Mouse (Mus musculus) forebrain, embryonic 11.5 days (tissue): ENCODE results near the gene Mrpl14. TPM values are rescaled to one million over a fixed set of nuclear protein-coding genes. Genes with fewer than 3 reads are reported as not detected.

Experiments
- ATAC-seq: fragments of 200-750 bp; cut with Nextera tagmentation; replicated peaks from 2 replicates; pipeline ENCODE4 v1.8.0; 2017; ENCODE audit warnings: moderate TSS enrichment; ENCODE audit not compliant: low FRiP score
- DNase-seq: peaks from one replicate; pipeline ENCODE4 v3.0.0-alpha.2; 2017; ENCODE audit warnings: low spot score
- H3K27ac ChIP-seq: fragments of 300-500 bp; sonication (generic); 2 replicates; pipeline ENCODE4 v1.5.1; 2014; ENCODE audit warnings: low read depth, low read length
- H3K27me3 ChIP-seq: fragments of 300-500 bp; sonication (generic); 2 replicates; pipeline ENCODE4 v1.6.1; 2014; ENCODE audit warnings: mild to moderate bottlenecking, low read length, mixed read lengths; ENCODE audit not compliant: control insufficient read depth, insufficient read depth
- H3K36me3 ChIP-seq: fragments of 300-500 bp; sonication (generic); 2 replicates; pipeline ENCODE4 v1.6.1; 2014; ENCODE audit warnings: mild to moderate bottlenecking, low read length, moderate library complexity, mixed read lengths; ENCODE audit not compliant: control insufficient read depth, insufficient read depth
- H3K4me1 ChIP-seq: fragments of 300-500 bp; sonication (generic); replicated peaks from 2 replicates; pipeline ENCODE4 v1.6.1; 2014; ENCODE audit warnings: low read length, mixed read lengths; ENCODE audit not compliant: control insufficient read depth, insufficient read depth
- H3K4me2 ChIP-seq: fragments of 300-500 bp; sonication (generic); 2 replicates; pipeline ENCODE4 v1.6.1; 2014; ENCODE audit warnings: low read depth, mild to moderate bottlenecking, low read length, moderate library complexity, mixed read lengths; ENCODE audit not compliant: severe bottlenecking
- H3K4me3 ChIP-seq: fragments of 300-500 bp; sonication (generic); 2 replicates; pipeline ENCODE4 v1.5.1; 2014; ENCODE audit warnings: low read depth, low read length
- H3K9ac ChIP-seq: fragments of 300-500 bp; sonication (generic); 2 replicates; pipeline ENCODE4 v1.6.1; 2014; ENCODE audit warnings: low read length
- H3K9me3 ChIP-seq: fragments of 300-500 bp; sonication (generic); 2 replicates; pipeline ENCODE4 v1.6.1; 2016; ENCODE audit warnings: low read length, mixed read lengths; ENCODE audit not compliant: control insufficient read depth
- WGBS: fragments of 180-500 bp; shearing (Covaris S2); extraction: QIAGEN DNeasy Blood & Tissue Kit; methylation state at CpG from one replicate; pipeline ENCODE4 v1.1.7; 2014; 5-methylcytosine and 5-hydroxymethylcytosine counted together
- polyA plus RNA-seq: library from polyadenylated mRNA; unstranded; fragments of >200 nt; fragmentation: Nextera tagmentation; extraction: Ambion mirVana; gene quantifications from 2 replicates; pipeline ENCODE4 v1.2.1, GENCODE M21; 2014

Gene Mrpl14
- polyA plus RNA-seq, 1 experiment from 2014 or later = 107 TPM

DNA sequence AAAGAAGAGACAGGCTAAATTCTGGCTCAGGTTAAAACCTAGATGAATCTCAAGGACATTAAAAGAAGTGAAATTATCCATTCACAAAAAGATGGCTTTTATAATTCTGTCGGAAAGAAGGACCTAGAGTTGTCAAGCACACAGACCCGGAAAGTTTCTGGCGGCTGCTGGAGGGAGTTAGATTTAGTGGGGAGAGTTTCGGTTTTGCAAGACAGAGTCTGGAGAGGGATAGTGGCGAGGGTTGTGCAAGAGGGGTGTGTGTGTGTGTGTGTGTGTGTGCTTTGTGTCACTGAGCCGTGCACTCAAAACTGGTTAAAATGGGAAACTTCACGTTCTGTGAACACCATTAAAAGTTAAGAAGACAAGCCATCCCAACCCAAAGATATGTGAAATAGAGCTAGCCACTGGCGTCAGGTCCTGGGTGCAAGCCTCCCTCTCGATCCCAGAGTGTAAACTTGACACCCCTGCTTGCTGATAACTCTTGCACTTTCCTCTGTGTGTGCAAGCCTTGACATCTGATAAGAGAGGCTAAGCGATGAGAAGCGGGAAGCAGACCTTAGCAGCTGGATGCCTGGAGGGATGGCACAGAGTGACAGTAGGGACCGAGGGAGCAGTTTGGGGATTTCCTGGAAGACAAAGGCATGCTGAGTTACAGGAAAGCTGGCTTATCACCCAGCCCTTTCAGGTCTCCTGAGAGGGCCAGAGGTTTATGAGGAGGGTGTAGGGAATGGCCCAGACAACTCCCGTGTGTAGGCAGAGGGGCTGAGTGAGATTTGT lies 56.4 kb downstream of the Mrpl14 start:
- ATAC-seq (no peak), DNase-seq (no peak)
- Histone ChIP-seq H3K9me3 (no peaks in the 10 kb centered on the region), H3K4me3 (no peak overlapping the region), H3K27ac (no peak overlapping the region), H3K4me1 (peaks cover under 1% of the 10 kb centered on the region; the same call in 1 of the 2 replicates), H3K9ac (no peak overlapping the region), H3K4me2 (no peak overlapping the region), H3K36me3 (no peaks in the 10 kb centered on the region), H3K27me3 (no peaks in the 10 kb centered on the region)
- WGBS = 60% methylated on average over 13 of the region's 13 CpGs

GRCm38 (mm10) chr17:45745629-45746028 lies 59.5 kb downstream of the Mrpl14 start:
- DNase-seq (no peak), ATAC-seq (no peak)
- H3K4me3 ChIP-seq = no peak overlapping the region
- no peak overlapping the region for H3K9ac ChIP-seq
- H3K27ac ChIP-seq = no peak overlapping the region
- no peak overlapping the region for H3K4me2 ChIP-seq
- H3K36me3 ChIP-seq = no peaks in the 10 kb centered on the region
- no peaks in the 10 kb centered on the region for H3K27me3 ChIP-seq
- WGBS = 89% methylated on average over 2 of the region's 2 CpGs
- H3K4me1 ChIP-seq = no peaks in the 10 kb centered on the region
- no peaks in the 10 kb centered on the region for H3K9me3 ChIP-seq

GRCm38 (mm10) chr17:45746755-45747154 lies 60.6 kb downstream of the Mrpl14 start:
- H3K9me3 ChIP-seq = no peaks in the 10 kb centered on the region
- no peaks in the 10 kb centered on the region for H3K36me3 ChIP-seq
- H3K27ac ChIP-seq = no peak overlapping the region
- DNase-seq (no peak), ATAC-seq (no peak)
- no peak overlapping the region for H3K4me3 ChIP-seq
- H3K9ac ChIP-seq = no peak overlapping the region
- WGBS = 75% methylated on average over 12 of the region's 12 CpGs
- no peak overlapping the region for H3K4me2 ChIP-seq
- no peaks in the 10 kb centered on the region for H3K27me3 ChIP-seq
- H3K4me1 ChIP-seq = no peaks in the 10 kb centered on the region

- no peak overlapping the region for H3K27ac ChIP-seq
- ATAC-seq = no peak
- 91% methylated on average over 4 of the region's 4 CpGs for WGBS
Observed at GRCm38 (mm10) chr17:45747293-45747692, 61.2 kb downstream of the Mrpl14 start.

More at GRCm38 (mm10) chr17:45747293-45747692, 61.2 kb downstream of the Mrpl14 start:
- H3K9me3 ChIP-seq = no peaks in the 10 kb centered on the region
- H3K4me3 ChIP-seq = no peak overlapping the region
- no peaks in the 10 kb centered on the region for H3K4me1 ChIP-seq
- no peaks in the 10 kb centered on the region for H3K27me3 ChIP-seq
- no peak overlapping the region for H3K4me2 ChIP-seq
- DNase-seq = no peak
- H3K36me3 ChIP-seq = no peaks in the 10 kb centered on the region
- no peak overlapping the region for H3K9ac ChIP-seq

Other genes with a start within 250 kb of the Mrpl14 start
- gene Spats1, start 210.9 kb upstream of the Mrpl14 start, polyA plus RNA-seq = 1.0 and 1.2 TPM in 2 replicates
- gene Aars2, start 179.5 kb upstream of the Mrpl14 start, polyA plus RNA-seq = 24.6 and 25.2 TPM in 2 replicates
- gene Tcte1, start 162.9 kb upstream of the Mrpl14 start, polyA plus RNA-seq = 0.95 and 2.0 TPM in 2 replicates
- 8.2 and 9.1 TPM in 2 replicates for gene Tmem151b, start 136.6 kb upstream of the Mrpl14 start, polyA plus RNA-seq
- gene Nfkbie, start 130.6 kb upstream of the Mrpl14 start, polyA plus RNA-seq = 5.9 and 6.0 TPM in 2 replicates
- 103 and 105 TPM in 2 replicates for gene Slc35b2, start 122.4 kb upstream of the Mrpl14 start, polyA plus RNA-seq
- 1,787 and 1,872 TPM in 2 replicates for gene Hsp90ab1, start 113.1 kb upstream of the Mrpl14 start, polyA plus RNA-seq
- 56.7 TPM in 2 replicates for gene Slc29a1, start 86.7 kb upstream of the Mrpl14 start, polyA plus RNA-seq
- gene Mymx, start 84.2 kb upstream of the Mrpl14 start, polyA plus RNA-seq = not detected in 2 replicates
- gene Capn11, start 27.0 kb upstream of the Mrpl14 start, polyA plus RNA-seq = 0.44 and 0.69 TPM in 2 replicates
- gene Tmem63b, start 583 bp downstream of the Mrpl14 start, polyA plus RNA-seq = 49.8 and 54.5 TPM in 2 replicates
- 0.55 and 0.99 TPM in 2 replicates for gene 1600014C23Rik, start 47.5 kb downstream of the Mrpl14 start, polyA plus RNA-seq